In the genomic region with DNA sequence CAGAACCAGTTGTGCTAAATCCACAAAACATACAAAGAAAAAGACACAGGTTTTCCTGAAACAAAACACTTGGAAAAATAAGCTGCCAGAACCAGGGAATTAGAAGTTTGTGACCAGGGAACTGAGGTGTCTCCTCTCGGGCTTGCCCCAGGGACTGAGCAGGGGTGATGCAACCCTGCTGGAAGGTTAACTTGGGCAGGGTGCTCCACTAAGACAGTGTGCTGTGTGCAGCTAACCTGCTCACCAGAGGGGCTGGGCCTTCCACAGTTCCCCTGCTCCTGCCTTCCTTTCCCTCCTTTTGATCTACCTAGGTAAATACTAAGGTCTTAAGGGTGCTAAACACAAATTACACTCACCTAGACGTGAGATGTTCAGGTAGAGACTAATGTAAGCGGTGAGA, we compare ENCODE assay signal across 17 mouse cellular contexts. TPM values are rescaled to one million over a fixed set of nuclear protein-coding genes. Genes with fewer than 3 reads are reported as not detected.
DNase-seq lines count a peak whose midpoint lies in the region; ATAC-seq and TF ChIP-seq lines count a peak whose summit lies in the region.
"Had no signal": no experiment of that assay in that cellular context is flagged by ENCODE, and none has a peak within 500 bp of the region (broad histone marks: within the 10 kb centered on the region; RNA-seq: fewer than 3 reads in every experiment).

No protein-coding gene starts in this region.

- WGBS in heart, embryonic 15.5 days = 61% methylated on average over 3 of the region's 3 CpGs
- WGBS in neural tube, embryonic 12.5 days = 47% methylated on average over 3 of the region's 3 CpGs
- WGBS in liver, postnatal 0 days (ENCODE audit: insufficient replicate concordance) = 48% methylated on average over 3 of the region's 3 CpGs

- no peak overlapping the region for H3K4me2 ChIP-seq in heart, embryonic 15.5 days
- H3K4me2 ChIP-seq in neural tube, embryonic 12.5 days (replicated peaks) = 0 out of 2 replicates have a peak overlapping the region, but pooled peaks have one; percentile 6
- H3K4me2 ChIP-seq in liver, postnatal 0 days (ENCODE audit: low read depth, low read length) = no peak overlapping the region

- no peaks in the 10 kb centered on the region for H3K9me3 ChIP-seq in heart, embryonic 15.5 days (replicated peaks)
- H3K9me3 ChIP-seq in neural tube, embryonic 12.5 days = no peaks in the 10 kb centered on the region
- H3K9me3 ChIP-seq in liver, postnatal 0 days (ENCODE audit: low read length) = no peaks in the 10 kb centered on the region

- TF ChIP-seq EP300 in liver, postnatal 0 days (IDR thresholded peaks at IDR 0.05; ENCODE audit: low read depth) = no peak

- ATAC-seq in heart, embryonic 15.5 days (replicated peaks; ENCODE audit: insufficient number of reproducible peaks, insufficient read depth, low FRiP score, low read depth) = no peak
- no peak for ATAC-seq in neural tube, embryonic 12.5 days (ENCODE audit: low FRiP score, low read depth)
- ATAC-seq in liver, postnatal 0 days = no peak
- ATAC-seq: Patski had no signal

- intact Hi-C loops in heart, postnatal 14 days (cut with DNase I) = no loop called here

- H3K36me3 ChIP-seq in heart, embryonic 15.5 days = no peaks in the 10 kb centered on the region; the same call in 1 of the 2 replicates
- peaks cover 26% of the 10 kb centered on the region for H3K36me3 ChIP-seq in neural tube, embryonic 12.5 days
- H3K36me3 ChIP-seq in liver, postnatal 0 days (replicated peaks; ENCODE audit: insufficient read depth, low read length) = peaks cover 3% of the 10 kb centered on the region; the same call in 1 of the 2 replicates

- no peak for DNase-seq in heart, postnatal 14 days
- no peak for DNase-seq in neural tube, embryonic 10.5 days (ENCODE audit: extremely low spot score, low spot score)
- no peak for DNase-seq in liver, postnatal 0 days
- DNase-seq in urinary bladder, adult 18-20 months (ENCODE audit: low spot score in 2 of 2) = no peak
- no peak for DNase-seq in testis, postnatal 14 days (ENCODE audit: low spot score)
- DNase-seq in right cerebral cortex, postnatal 14 days = no peak
- DNase-seq: adrenal gland, postnatal 25 days; B cell, adult 2 months; gastrocnemius, postnatal 25 days; heart, postnatal 4 days; kidney, postnatal 10 days; right cerebral cortex, adult 18-20 months had no signal

- peaks cover 34% of the 10 kb centered on the region for H3K4me1 ChIP-seq in heart, embryonic 15.5 days (replicated peaks)
- H3K4me1 ChIP-seq in neural tube, embryonic 12.5 days = peaks cover 74% of the 10 kb centered on the region
- H3K4me1 ChIP-seq in liver, postnatal 0 days (ENCODE audit: insufficient read depth) = no peaks in the 10 kb centered on the region

- H3K27ac ChIP-seq in heart, embryonic 15.5 days = peak overlapping the region; percentile 42
- no peak overlapping the region for H3K27ac ChIP-seq in neural tube, embryonic 12.5 days
- H3K27ac ChIP-seq in liver, postnatal 0 days (ENCODE audit: low read depth) = no peak overlapping the region

- TF ChIP-seq CTCF in liver, postnatal 0 days (IDR thresholded peaks at IDR 0.05; ENCODE audit: low read depth) = no peak

- no peak overlapping the region for H3K4me3 ChIP-seq in heart, embryonic 15.5 days
- no peak overlapping the region for H3K4me3 ChIP-seq in neural tube, embryonic 12.5 days
- H3K4me3 ChIP-seq in liver, postnatal 0 days (ENCODE audit: low read depth, low read length) = no peak overlapping the region
- H3K4me3 ChIP-seq: myocyte had no signal

- H3K9ac ChIP-seq in heart, embryonic 15.5 days = no peak overlapping the region
- no peak overlapping the region for H3K9ac ChIP-seq in neural tube, embryonic 12.5 days
- H3K9ac ChIP-seq in liver, postnatal 0 days (replicated peaks) = 0 out of 2 replicates have a peak overlapping the region, but pooled peaks have one; percentile 11

- H3K27me3 ChIP-seq in heart, embryonic 15.5 days = no peaks in the 10 kb centered on the region
- H3K27me3 ChIP-seq in neural tube, embryonic 12.5 days (replicated peaks) = no peaks in the 10 kb centered on the region
- H3K27me3 ChIP-seq in liver, postnatal 0 days (ENCODE audit: insufficient read depth, low read length) = peaks cover 3% of the 10 kb centered on the region; the same call in 1 of the 2 replicates

RNA-seq across cellular contexts. Expression of a gene that starts 14.8 kb away (rescaled TPM):
- polyA plus RNA-seq in heart, embryonic 15.5 days (2015; fragmentation: Nextera tagmentation; extraction: Ambion mirVana) = 14.0 and 15.5 TPM in 2 replicates
- total RNA-seq in heart, postnatal 14 days (2021) = 1 to 10 TPM; 4.1 to 5.0 TPM
- polyA plus RNA-seq in neural tube, embryonic 12.5 days (2016; fragmentation: Nextera tagmentation; extraction: Ambion mirVana) = 96.6 and 101 TPM in 2 replicates
- polyA plus RNA-seq in liver, postnatal 0 days (2015; fragmentation: Nextera tagmentation; extraction: Ambion mirVana) = 6.6 and 10.3 TPM in 2 replicates
- polyA plus RNA-seq: myocyte, Patski had no signal

RNA-seq across cellular contexts. Expression of a gene that starts 17.8 kb away (rescaled TPM):
- polyA plus RNA-seq in heart, embryonic 15.5 days (2015; fragmentation: Nextera tagmentation; extraction: Ambion mirVana) = not detected in 2 replicates
- total RNA-seq in heart, postnatal 14 days (2021) = not detected
- not detected in 2 replicates for polyA plus RNA-seq in neural tube, embryonic 12.5 days (2016; fragmentation: Nextera tagmentation; extraction: Ambion mirVana)
- not detected in 2 replicates for polyA plus RNA-seq in liver, postnatal 0 days (2015; fragmentation: Nextera tagmentation; extraction: Ambion mirVana)
- total RNA-seq: adrenal gland, postnatal 25 days; common myeloid progenitor, adult 5-6 weeks; gastrocnemius, postnatal 25 days; heart, postnatal 4 days had no signal
- polyA plus RNA-seq: myocyte, Patski had no signal
